Mouse (Mus musculus) layer of hippocampus, adult 2 months (tissue): ENCODE measurements at regions not wholly inside any gene's neighbourhood (a gene's known extent, or its start where the extent isn't known, plus 50 kb on each side); places are given as distances from the start of the nearest gene placed in this dataset.

Experiments used
- DNase-seq, 2 experiments: peaks; one replicate each; pipeline ENCODE4 v3.0.0; 2022; ENCODE audit warnings: low spot score in 2 of 2
- H3K27ac ChIP-seq: fragments of 200-600 bp; 2 replicates; pipeline ENCODE4 v1.8.1; 2022
- H3K4me3 ChIP-seq: fragments of 200-600 bp; 2 replicates; pipeline ENCODE4 v1.8.1; 2022; ENCODE audit warnings: mild to moderate bottlenecking
- CTCF ChIP-seq: fragments of 200-600 bp; conservative IDR thresholded peaks from 2 replicates; pipeline ENCODE4 v1.8.1; 2022; ENCODE audit warnings: antibody characterized with exemption, mild to moderate bottlenecking, moderate library complexity

DNA sequence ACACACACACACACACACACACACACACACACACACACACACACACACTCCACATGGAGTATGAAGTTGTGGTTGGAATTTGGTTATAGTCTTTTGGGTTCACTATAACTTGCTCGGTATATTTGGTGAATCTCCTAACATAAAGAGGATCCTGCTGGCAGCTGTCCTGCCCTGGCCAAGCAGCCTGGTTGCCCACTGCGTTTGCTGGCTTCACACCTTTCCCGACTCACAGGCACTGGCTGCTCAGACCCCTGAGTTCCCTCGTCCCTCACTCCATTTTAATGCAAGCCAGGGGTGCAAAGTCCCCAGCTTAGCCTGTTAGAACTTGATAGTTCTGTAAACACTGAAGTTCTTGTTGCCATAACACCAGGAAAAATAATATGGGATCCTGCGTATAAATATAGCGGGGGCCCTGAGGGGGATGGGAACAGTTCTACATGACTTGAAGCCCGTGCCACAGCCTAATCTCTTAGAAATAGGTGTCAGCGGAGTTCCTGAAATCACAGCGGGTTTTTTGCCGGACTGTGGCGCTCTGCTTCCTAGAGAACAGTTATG, 64.9 kb upstream of the Gm5148 start:
- TF ChIP-seq CTCF, result no peak
- Histone ChIP-seq H3K4me3 (no peak overlapping the region), H3K27ac (no peak overlapping the region)
- no peak for DNase-seq

- no peak for TF ChIP-seq CTCF
- no peak overlapping the region for H3K27ac ChIP-seq
- no peak overlapping the region for H3K4me3 ChIP-seq
- DNase-seq, result no peak
Measured at GRCm38 (mm10) chr3:37788366-37788765, 64.1 kb upstream of the Gm5148 start.

DNA sequence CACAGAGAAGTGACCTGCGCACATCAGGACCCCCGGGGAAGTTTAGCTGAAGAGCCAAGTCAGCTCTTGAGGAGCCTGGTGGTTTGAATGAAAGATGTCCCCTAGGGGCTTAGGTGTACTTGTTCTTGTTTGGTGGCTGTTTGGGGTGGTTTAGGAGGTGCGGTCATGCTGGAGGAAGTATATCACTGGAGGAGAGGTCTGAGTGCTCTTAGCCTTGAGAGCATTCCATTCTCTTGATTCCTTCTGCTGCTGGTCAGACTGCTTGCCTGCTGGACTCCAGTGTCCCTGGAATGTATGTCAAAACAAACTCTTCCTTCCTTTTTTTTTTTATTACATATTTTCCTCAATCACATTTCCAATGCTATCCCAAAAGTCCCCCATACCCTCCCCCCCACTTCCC, 62.5 kb upstream of the Gm5148 start:
- no peak overlapping the region for H3K27ac ChIP-seq
- TF ChIP-seq CTCF, result no peak
- DNase-seq, result no peak

DNA sequence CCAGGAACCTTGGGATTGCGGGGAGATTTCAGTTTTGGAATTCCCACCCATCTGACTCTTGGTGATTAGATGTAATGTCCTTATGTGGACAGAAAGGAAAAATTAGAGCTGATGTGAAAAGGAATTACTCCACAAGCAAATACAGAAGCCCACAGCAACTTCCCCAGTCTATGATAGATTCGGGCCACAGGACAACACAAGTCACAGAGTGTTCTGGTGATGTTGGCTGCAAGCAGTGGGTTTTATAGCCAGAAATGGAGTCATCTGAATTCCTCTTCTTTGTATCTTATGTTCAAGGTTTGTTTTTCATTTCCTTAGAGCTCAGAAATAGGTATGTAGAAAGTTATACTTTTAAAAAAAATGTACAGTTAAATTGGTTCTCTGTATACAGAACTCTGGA, 56.8 kb upstream of the Gm5148 start:
- no peak for TF ChIP-seq CTCF
- DNase-seq, result no peak
- Histone ChIP-seq H3K4me3 (no peak overlapping the region), H3K27ac (no peak overlapping the region)

More for the DNA sequence above, 62.5 kb upstream of the Gm5148 start:
- no peak overlapping the region for H3K4me3 ChIP-seq

- TF ChIP-seq CTCF, result no peak
- H3K4me3 ChIP-seq, result no peak overlapping the region
- no peak for DNase-seq
- H3K27ac ChIP-seq, result no peak overlapping the region
Measured at GRCm38 (mm10) chr3:37779867-37780475, 55.7 kb upstream of the Gm5148 start.

- Histone ChIP-seq H3K4me3 (no peak overlapping the region), H3K27ac (no peak overlapping the region)
- no peak for TF ChIP-seq CTCF
- no peak for DNase-seq
Measured at GRCm38 (mm10) chr3:37778386-37778785, 54.1 kb upstream of the Gm5148 start.

DNA sequence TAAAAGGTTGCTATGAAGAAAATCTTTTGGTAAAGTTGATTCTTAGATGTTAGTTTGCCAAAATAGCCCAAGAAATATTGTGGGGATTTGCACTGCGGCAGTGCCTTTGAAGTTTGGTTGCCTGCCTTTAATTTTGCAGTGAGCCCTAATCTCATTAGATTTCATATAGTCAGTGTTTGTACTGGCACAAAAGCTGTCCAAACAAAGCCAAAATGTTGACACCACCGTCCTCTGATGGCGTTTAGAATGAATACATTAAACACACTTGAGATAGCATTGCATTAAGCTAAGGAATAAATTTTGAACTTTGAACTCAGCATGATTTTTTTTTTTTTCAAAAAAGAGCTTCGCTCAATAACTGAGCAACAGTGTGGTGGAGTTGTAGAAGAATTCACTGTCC, 51.9 kb upstream of the Gm5148 start:
- H3K4me3 ChIP-seq, result no peak overlapping the region
- DNase-seq, result no peak
- no peak for TF ChIP-seq CTCF
- no peak overlapping the region for H3K27ac ChIP-seq
